9 mouse cellular contexts compared by ENCODE assay signal in the genomic region with DNA sequence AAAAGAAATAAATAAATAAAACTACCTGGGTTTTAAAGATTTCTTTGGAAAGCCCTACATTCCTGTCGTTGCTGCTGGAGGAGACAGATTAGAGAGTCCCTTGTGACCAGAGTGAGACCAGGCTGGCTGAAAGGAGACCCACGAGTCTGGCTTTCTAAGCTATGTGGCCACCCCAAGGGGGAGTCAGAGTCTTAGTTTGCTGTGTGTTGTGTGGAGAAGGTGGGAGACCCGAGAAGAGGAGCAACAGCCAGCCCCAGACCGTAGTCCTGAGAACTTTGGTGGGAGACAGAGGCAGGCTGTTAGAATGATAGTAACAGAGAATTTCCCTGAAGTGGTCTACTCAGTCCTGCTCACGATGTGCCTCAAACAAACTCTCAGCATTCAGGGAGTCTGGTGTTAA. TPM values are rescaled to one million over a fixed set of nuclear protein-coding genes. Genes with fewer than 3 reads are reported as not detected.
DNase-seq lines count a peak whose midpoint lies in the region; ATAC-seq and TF ChIP-seq lines count a peak whose summit lies in the region.
"Had no signal": no experiment of that assay in that cellular context is flagged by ENCODE, and none has a peak within 500 bp of the region (broad histone marks: within the 10 kb centered on the region; RNA-seq: fewer than 3 reads in every experiment).

No protein-coding gene starts in this region.

- no peak overlapping the region for H3K4me2 ChIP-seq in kidney, postnatal 0 days (ENCODE audit: low read length)
- peak overlapping the region; percentile 21; the same call in 1 of the 2 replicates for H3K4me2 ChIP-seq in forebrain, embryonic 12.5 days
- peak overlapping the region; percentile 33 for H3K4me2 ChIP-seq in midbrain, embryonic 14.5 days (ENCODE audit: low read length)

- H3K27me3 ChIP-seq in kidney, postnatal 0 days (ENCODE audit: insufficient read depth, low read length): peaks cover 60% of the 10 kb centered on the region
- peaks cover 2% of the 10 kb centered on the region; the same call in 1 of the 2 replicates for H3K27me3 ChIP-seq in kidney, adult 2 months (replicated peaks; ENCODE audit: control insufficient read depth, insufficient read depth, low read length)
- H3K27me3 ChIP-seq in forebrain, embryonic 12.5 days: peaks cover 79% of the 10 kb centered on the region
- peaks cover 29% of the 10 kb centered on the region for H3K27me3 ChIP-seq in midbrain, embryonic 14.5 days (ENCODE audit: control insufficient read depth, insufficient read depth, low read length)

- no peak; the same call in 1 of the 2 replicates for TF ChIP-seq CTCF in kidney, postnatal 0 days (IDR thresholded peaks at IDR 0.05; ENCODE audit: low read depth)
- TF ChIP-seq CTCF in kidney, adult 2 months (conservative IDR thresholded peaks at IDR 0.05; ENCODE audit: insufficient read depth, insufficient read length, low read depth, low read length): no peak
- peak; percentile 12; the same call in 1 of the 2 replicates for TF ChIP-seq CTCF in cortical plate, adult 2 months (IDR thresholded peaks at IDR 0.05; ENCODE audit: extremely low read depth, insufficient read depth, low read length)

- H3K4me3 ChIP-seq in kidney, postnatal 0 days (replicated peaks; ENCODE audit: low read depth, low read length): no peak overlapping the region
- H3K4me3 ChIP-seq in kidney, adult 2 months (ENCODE audit: insufficient read depth, low read depth, low read length): no peak overlapping the region
- H3K4me3 ChIP-seq in cortical plate, adult 2 months (ENCODE audit: insufficient read depth, low read length): no peak overlapping the region
- no peak overlapping the region for H3K4me3 ChIP-seq in forebrain, embryonic 12.5 days (replicated peaks)
- H3K4me3 ChIP-seq in midbrain, embryonic 14.5 days (replicated peaks; ENCODE audit: low read depth, low read length): no peak overlapping the region

- no peaks in the 10 kb centered on the region for H3K36me3 ChIP-seq in kidney, postnatal 0 days (ENCODE audit: insufficient read depth, low read length)
- H3K36me3 ChIP-seq in kidney, adult 2 months (ENCODE audit: control insufficient read depth, insufficient read depth, low read length): no peaks in the 10 kb centered on the region
- no peaks in the 10 kb centered on the region for H3K36me3 ChIP-seq in forebrain, embryonic 12.5 days (replicated peaks)
- H3K36me3 ChIP-seq in midbrain, embryonic 14.5 days (ENCODE audit: control insufficient read depth, insufficient read depth, low read length): no peaks in the 10 kb centered on the region

- H3K9me3 ChIP-seq in kidney, postnatal 0 days (replicated peaks; ENCODE audit: low read length): no peaks in the 10 kb centered on the region
- no peaks in the 10 kb centered on the region for H3K9me3 ChIP-seq in forebrain, embryonic 12.5 days
- H3K9me3 ChIP-seq in midbrain, embryonic 14.5 days (ENCODE audit: control insufficient read depth, low read length): no peaks in the 10 kb centered on the region

- TF ChIP-seq POLR2A in kidney, adult 2 months (IDR thresholded peaks at IDR 0.05; ENCODE audit: low read depth, low read length): no peak
- no peak for TF ChIP-seq POLR2A in cortical plate, adult 2 months (IDR thresholded peaks at IDR 0.05; ENCODE audit: extremely low read depth, insufficient read depth, low read length)

- peaks cover 7% of the 10 kb centered on the region; the same call in 1 of the 2 replicates for H3K4me1 ChIP-seq in kidney, postnatal 0 days (replicated peaks; ENCODE audit: insufficient read depth, low read length)
- H3K4me1 ChIP-seq in kidney, adult 2 months (ENCODE audit: control insufficient read depth, insufficient read depth, low read length): no peaks in the 10 kb centered on the region
- peaks cover 2% of the 10 kb centered on the region; the same call in 1 of the 2 replicates for H3K4me1 ChIP-seq in cortical plate, adult 2 months (ENCODE audit: control insufficient read depth, insufficient read depth, low read length)
- H3K4me1 ChIP-seq in forebrain, embryonic 12.5 days: peaks cover 19% of the 10 kb centered on the region
- H3K4me1 ChIP-seq in midbrain, embryonic 14.5 days (ENCODE audit: control insufficient read depth, insufficient read depth, low read length): peaks cover 4% of the 10 kb centered on the region; the same call in 1 of the 2 replicates

- DNase-seq in kidney, postnatal 0 days (ENCODE audit: low spot score): peak; percentile 31
- no peak for DNase-seq in kidney, adult 2 months
- DNase-seq in midbrain, embryonic 14.5 days: peak; percentile 64
- no peak for DNase-seq in spleen, postnatal 36 days (ENCODE audit: low spot score in 2 of 2)
- DNase-seq: thymus, postnatal 14 days had no signal

- H3K27ac ChIP-seq in kidney, postnatal 0 days: no peak overlapping the region
- no peak overlapping the region for H3K27ac ChIP-seq in kidney, adult 2 months (ENCODE audit: insufficient read depth, low read depth, low read length)
- no peak overlapping the region for H3K27ac ChIP-seq in cortical plate, adult 2 months (ENCODE audit: insufficient read depth, low read length)
- H3K27ac ChIP-seq in forebrain, embryonic 12.5 days: no peak overlapping the region
- no peak overlapping the region for H3K27ac ChIP-seq in midbrain, embryonic 14.5 days (replicated peaks; ENCODE audit: low read depth, low read length)

- 2% methylated on average over 5 of the region's 5 CpGs for WGBS in kidney, postnatal 0 days
- 1% methylated on average over 5 of the region's 5 CpGs for WGBS in kidney, adult 2 months
- 4% methylated on average over 5 of the region's 5 CpGs for WGBS in forebrain, embryonic 12.5 days
- WGBS in midbrain, embryonic 14.5 days: under 1% methylated on average over 5 of the region's 5 CpGs

- ATAC-seq in kidney, postnatal 0 days (replicated peaks; ENCODE audit: low FRiP score, low read depth): no peak
- no peak for ATAC-seq in forebrain, embryonic 12.5 days (ENCODE audit: low FRiP score)
- no peak for ATAC-seq in midbrain, embryonic 14.5 days (ENCODE audit: low FRiP score, low TSS enrichment)
- ATAC-seq in erythroid progenitor cell, adult 5-6 weeks (replicated peaks; ENCODE audit: low FRiP score, poor library complexity, severe bottlenecking): no peak
- ATAC-seq in megakaryocyte progenitor cell, adult 5-6 weeks (replicated peaks; ENCODE audit: poor library complexity): no peak

- no peak overlapping the region for H3K9ac ChIP-seq in kidney, postnatal 0 days (ENCODE audit: low read depth, low read length)
- no peak overlapping the region for H3K9ac ChIP-seq in forebrain, embryonic 12.5 days
- H3K9ac ChIP-seq in midbrain, embryonic 14.5 days (replicated peaks; ENCODE audit: low read length): no peak overlapping the region

RNA-seq across cellular contexts. Expression of a gene that starts 1.6 kb away (rescaled TPM):
- polyA plus RNA-seq in kidney, postnatal 0 days (2015; fragmentation: Nextera tagmentation; extraction: Ambion mirVana): 0.04 and 0.37 TPM in 2 replicates
- polyA plus RNA-seq in kidney, adult 2 months (2012; rRNA removed): 0.02 and 0.08 TPM in 2 replicates
- polyA plus RNA-seq in cortical plate, adult 2 months (2012; rRNA removed): 4.8 and 9.8 TPM in 2 replicates
- 0.66 and 0.92 TPM in 2 replicates for polyA plus RNA-seq in forebrain, embryonic 12.5 days (2016; fragmentation: Nextera tagmentation; extraction: Ambion mirVana)
- 2.9 and 3.8 TPM in 2 replicates for polyA plus RNA-seq in midbrain, embryonic 14.5 days (2014; fragmentation: Nextera tagmentation; extraction: Ambion mirVana)
- not detected in 2 replicates for total RNA-seq in erythroid progenitor cell, adult 5-6 weeks (2015; ENCODE audit: low replicate concordance)
- total RNA-seq in erythroid progenitor cell, adult 5-6 weeks (2017; ENCODE audit: low replicate concordance): not detected in 2 replicates
- total RNA-seq in megakaryocyte progenitor cell, adult 5-6 weeks (2015): not detected in 2 replicates
- total RNA-seq in megakaryocyte progenitor cell, adult 5-6 weeks (2017): not detected in 2 replicates

Comparison
In these comparisons a context has a peak if more than half of its experiments do, and no peak if none do; other contexts are left out.
1. DNase-seq: peak in kidney, postnatal 0 days (single experiment) and midbrain, embryonic 14.5 days (single experiment); none in kidney, adult 2 months (single experiment) and spleen, postnatal 36 days (0 of 2).